Mouse (Mus musculus) heart, embryonic 12.5 days (tissue): ENCODE data around the gene Ubp1. TPM values are rescaled to one million over a fixed set of nuclear protein-coding genes. Genes with fewer than 3 reads are reported as not detected.
A peak's percentile ranks its signal among the peaks of the same experiment; 100 is the strongest.

Experiments
- ATAC-seq: fragments of 200-750 bp; cut with Nextera tagmentation; 2 replicates; pipeline ENCODE4 v1.8.0; 2017; ENCODE audit warnings: moderate TSS enrichment, moderate library complexity; ENCODE audit not compliant: insufficient number of reproducible peaks, low FRiP score
- H3K27ac ChIP-seq: fragments of 300-500 bp; sonication (generic); 2 replicates; pipeline ENCODE4 v1.5.1; 2016; ENCODE audit warnings: mild to moderate bottlenecking, moderate library complexity; ENCODE audit not compliant: poor library complexity, severe bottlenecking
- H3K27me3 ChIP-seq: fragments of 300-500 bp; sonication (generic); replicated peaks from 2 replicates; pipeline ENCODE4 v1.6.1; 2016; ENCODE audit warnings: mild to moderate bottlenecking, moderate library complexity
- H3K36me3 ChIP-seq: fragments of 300-500 bp; sonication (generic); 2 replicates; pipeline ENCODE4 v1.6.1; 2016; ENCODE audit warnings: mild to moderate bottlenecking, moderate library complexity
- H3K4me1 ChIP-seq: fragments of 300-500 bp; sonication (generic); replicated peaks from 2 replicates; pipeline ENCODE4 v1.6.1; 2016; ENCODE audit warnings: mild to moderate bottlenecking
- H3K4me2 ChIP-seq: fragments of 300-500 bp; sonication (generic); 2 replicates; pipeline ENCODE4 v1.6.1; 2016; ENCODE audit warnings: mild to moderate bottlenecking, moderate library complexity
- H3K4me3 ChIP-seq: fragments of 300-500 bp; sonication (generic); 2 replicates; pipeline ENCODE4 v1.5.1; 2016; ENCODE audit warnings: mild to moderate bottlenecking
- H3K9ac ChIP-seq: fragments of 300-500 bp; sonication (generic); 2 replicates; pipeline ENCODE4 v1.6.1; 2016; ENCODE audit warnings: mild to moderate bottlenecking, moderate library complexity
- H3K9me3 ChIP-seq: fragments of 300-500 bp; sonication (generic); replicated peaks from 2 replicates; pipeline ENCODE4 v1.6.1; 2016; ENCODE audit warnings: mild to moderate bottlenecking, moderate library complexity
- WGBS: fragments of 180-500 bp; shearing (Covaris S2); methylation state at CpG from one replicate; pipeline ENCODE4 v1.1.7; 2016; 5-methylcytosine and 5-hydroxymethylcytosine counted together
- polyA plus RNA-seq: library from polyadenylated mRNA; unstranded; fragments of >200 nt; fragmentation: Nextera tagmentation; extraction: Ambion mirVana; gene quantifications from 2 replicates; pipeline ENCODE4 v1.2.1, GENCODE M21; 2016

Gene Ubp1
- polyA plus RNA-seq, 1 experiment from 2014 or later, result 34.3 TPM

DNA sequence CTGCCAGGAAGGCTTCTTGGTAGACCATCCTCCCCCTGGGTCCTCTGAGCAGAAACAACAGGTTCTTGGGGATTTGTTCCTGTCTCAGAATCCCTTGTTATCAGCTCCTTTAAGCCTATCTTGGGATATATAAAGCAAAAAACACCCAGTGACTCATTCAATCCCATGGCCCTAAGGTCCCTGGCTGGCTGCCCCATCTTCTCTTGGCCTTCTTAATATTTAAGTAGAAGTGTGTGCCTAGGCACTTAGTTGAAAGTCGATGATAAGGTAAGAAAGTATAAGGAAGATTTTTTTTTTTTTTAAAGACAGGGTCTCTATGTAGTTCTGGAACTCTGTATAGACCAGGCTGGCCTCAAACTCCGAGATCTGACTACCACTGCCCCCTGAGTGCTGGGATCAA, 51.7 kb downstream of the Ubp1 start:
- Histone ChIP-seq H3K4me1 (peaks cover 30% of the 10 kb centered on the region), H3K36me3 (peaks cover 22% of the 10 kb centered on the region), H3K9ac (no peak overlapping the region), H3K27ac (no peak overlapping the region), H3K27me3 (no peaks in the 10 kb centered on the region), H3K4me2 (no peak overlapping the region), H3K9me3 (no peaks in the 10 kb centered on the region), H3K4me3 (no peak overlapping the region)
- no peak for ATAC-seq
- 78% methylated on average over 2 of the region's 2 CpGs for WGBS

GRCm38 (mm10) chr9:113982883-113983670, 52.3 kb downstream of the Ubp1 start:
- no peak for ATAC-seq
- Histone ChIP-seq H3K36me3 (peaks cover 18% of the 10 kb centered on the region), H3K9me3 (no peaks in the 10 kb centered on the region), H3K4me2 (no peak overlapping the region), H3K4me3 (no peak overlapping the region), H3K27ac (no peak overlapping the region), H3K4me1 (peaks cover 30% of the 10 kb centered on the region), H3K27me3 (no peaks in the 10 kb centered on the region; the same call in 1 of the 2 replicates), H3K9ac (no peak overlapping the region)
- 78% methylated on average over 11 of the region's 11 CpGs for WGBS

- H3K4me2 ChIP-seq, result no peak overlapping the region
- H3K4me1 ChIP-seq, result peaks cover 28% of the 10 kb centered on the region
- H3K9me3 ChIP-seq, result no peaks in the 10 kb centered on the region
- no peak overlapping the region for H3K27ac ChIP-seq
- no peaks in the 10 kb centered on the region for H3K36me3 ChIP-seq
- peaks cover 7% of the 10 kb centered on the region for H3K27me3 ChIP-seq
- no peak for ATAC-seq
- WGBS, result 78% methylated on average over 13 of the region's 13 CpGs
- H3K9ac ChIP-seq, result no peak overlapping the region
- H3K4me3 ChIP-seq, result no peak overlapping the region
Measured at GRCm38 (mm10) chr9:113984946-113985620, 54.3 kb downstream of the Ubp1 start.

GRCm38 (mm10) chr9:113990547-113991248, 60.0 kb downstream of the Ubp1 start:
- Histone ChIP-seq H3K36me3 (no peaks in the 10 kb centered on the region), H3K27me3 (peaks cover 7% of the 10 kb centered on the region), H3K4me2 (peak overlapping the region; percentile 66), H3K4me1 (no peaks in the 10 kb centered on the region), H3K4me3 (0 out of 2 replicates have a peak overlapping the region, but pooled peaks have one; percentile 18), H3K9me3 (no peaks in the 10 kb centered on the region), H3K9ac (peak overlapping the region; percentile 36; the same call in 1 of the 2 replicates), H3K27ac (no peak overlapping the region)
- peak; percentile 77 for ATAC-seq
- WGBS, result 29% methylated on average over 18 of the region's 18 CpGs

DNA sequence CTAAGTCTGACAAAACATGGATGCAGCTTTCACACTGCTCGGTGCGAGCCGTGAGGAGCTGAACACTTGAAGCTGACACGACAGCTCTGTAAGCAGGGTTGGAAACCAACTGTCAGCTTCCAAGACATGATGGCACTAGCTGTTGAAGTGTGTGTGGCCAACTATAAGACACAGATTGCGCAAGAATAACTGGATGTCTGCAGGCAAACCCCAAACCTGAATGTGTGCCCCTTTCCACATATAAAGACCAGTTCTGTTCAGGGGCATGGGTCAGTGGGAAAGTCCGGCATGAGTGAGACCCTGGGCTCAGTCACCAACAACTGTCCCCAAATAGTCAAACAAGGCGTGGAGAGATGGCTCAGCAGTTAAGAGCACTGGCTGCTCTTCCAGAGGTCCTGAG, 62.1 kb downstream of the Ubp1 start:
- no peaks in the 10 kb centered on the region for H3K9me3 ChIP-seq
- WGBS, result 88% methylated on average over 7 of the region's 7 CpGs
- peaks cover 7% of the 10 kb centered on the region for H3K27me3 ChIP-seq
- ATAC-seq, result no peak
- H3K9ac ChIP-seq, result no peak overlapping the region
- H3K4me3 ChIP-seq, result no peak overlapping the region
- H3K4me2 ChIP-seq, result no peak overlapping the region
- H3K4me1 ChIP-seq, result no peaks in the 10 kb centered on the region
- no peaks in the 10 kb centered on the region for H3K36me3 ChIP-seq
- no peak overlapping the region for H3K27ac ChIP-seq

DNA sequence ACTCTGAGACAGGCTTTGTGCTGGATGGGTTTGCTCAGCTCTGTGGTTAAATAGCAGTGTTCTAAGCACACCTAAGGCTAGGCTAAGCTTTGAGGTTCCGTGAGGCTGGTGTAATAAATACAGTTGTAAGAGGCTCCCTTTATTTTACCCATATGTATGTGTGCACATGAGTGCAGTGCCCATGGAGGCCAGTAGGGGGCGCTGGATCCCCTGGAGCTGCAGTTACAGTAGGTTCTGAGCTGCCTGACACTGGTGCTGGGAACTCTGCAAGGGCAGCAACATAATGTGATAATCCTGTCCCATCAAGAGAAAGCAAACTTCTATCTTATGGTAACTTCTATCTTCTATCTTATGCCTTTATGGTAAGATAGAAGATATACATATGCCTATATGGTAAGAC, 67.6 kb downstream of the Ubp1 start:
- Histone ChIP-seq H3K27ac (no peak overlapping the region), H3K4me3 (no peak overlapping the region), H3K4me1 (no peaks in the 10 kb centered on the region), H3K36me3 (peaks cover 4% of the 10 kb centered on the region; the same call in 1 of the 2 replicates), H3K27me3 (no peaks in the 10 kb centered on the region), H3K9ac (no peak overlapping the region), H3K4me2 (no peak overlapping the region), H3K9me3 (peaks cover 3% of the 10 kb centered on the region)
- no peak for ATAC-seq
- WGBS, result 51% methylated on average over 2 of the region's 2 CpGs

- Histone ChIP-seq H3K27me3 (no peaks in the 10 kb centered on the region), H3K4me3 (no peak overlapping the region), H3K9ac (no peak overlapping the region), H3K4me2 (no peak overlapping the region), H3K4me1 (no peaks in the 10 kb centered on the region), H3K9me3 (no peaks in the 10 kb centered on the region; the same call in 1 of the 2 replicates), H3K36me3 (peaks cover 4% of the 10 kb centered on the region; the same call in 1 of the 2 replicates), H3K27ac (no peak overlapping the region)
- ATAC-seq, result no peak
- 64% methylated on average over 9 of the region's 9 CpGs for WGBS
Measured at GRCm38 (mm10) chr9:114006801-114007200, 76.1 kb downstream of the Ubp1 start.

DNA sequence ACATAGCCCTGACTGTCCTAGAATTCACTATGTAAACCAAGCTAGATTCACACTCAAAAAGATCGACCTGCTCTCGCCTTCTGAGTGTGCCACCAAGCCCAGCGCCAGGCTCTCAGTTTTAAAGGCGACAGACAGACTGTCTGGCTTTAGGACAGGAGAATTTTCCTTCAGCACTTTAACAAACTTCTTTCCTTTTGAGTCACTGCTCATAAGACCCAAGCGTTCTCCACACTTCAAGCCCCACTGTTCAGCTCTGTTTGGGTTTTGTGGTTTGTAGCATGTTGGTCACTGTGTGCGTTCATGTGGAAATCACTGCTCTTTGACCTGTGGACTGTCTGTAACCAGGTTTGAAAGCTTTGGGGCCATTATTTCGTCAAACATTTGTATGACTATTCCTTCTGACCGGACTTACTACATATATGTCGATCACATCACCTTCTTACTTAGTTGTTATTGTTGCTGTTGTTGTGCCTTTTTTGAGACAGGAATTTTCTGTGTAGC, 77.2 kb downstream of the Ubp1 start:
- no peaks in the 10 kb centered on the region for H3K27me3 ChIP-seq
- H3K27ac ChIP-seq, result no peak overlapping the region
- no peak overlapping the region for H3K4me2 ChIP-seq
- no peaks in the 10 kb centered on the region for H3K4me1 ChIP-seq
- H3K9me3 ChIP-seq, result no peaks in the 10 kb centered on the region
- H3K4me3 ChIP-seq, result no peak overlapping the region
- no peaks in the 10 kb centered on the region for H3K36me3 ChIP-seq
- H3K9ac ChIP-seq, result no peak overlapping the region
- no peak for ATAC-seq
- 86% methylated on average over 9 of the region's 9 CpGs for WGBS

DNA sequence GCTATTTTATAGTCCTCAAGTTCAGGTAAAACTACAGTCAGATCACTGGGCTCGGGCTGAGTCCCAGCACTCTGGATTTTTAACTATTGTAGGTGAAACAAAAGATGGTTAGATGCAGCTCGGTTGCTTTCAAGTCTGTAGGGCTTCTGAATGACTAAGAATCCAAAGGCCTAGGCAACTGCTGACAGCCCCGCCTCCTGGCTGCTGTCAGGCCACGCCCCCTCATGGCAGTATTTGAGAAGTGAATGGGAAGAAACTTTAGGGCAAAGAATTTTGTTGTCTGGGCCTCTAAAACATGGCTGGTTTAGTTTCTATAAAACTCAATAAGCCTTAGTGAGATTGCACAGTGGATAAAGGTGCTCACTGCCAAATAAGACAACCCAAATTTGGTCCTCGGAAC, 78.8 kb downstream of the Ubp1 start:
- Histone ChIP-seq H3K36me3 (no peaks in the 10 kb centered on the region), H3K4me3 (no peak overlapping the region), H3K4me2 (peak overlapping the region; percentile 11; the same call in 1 of the 2 replicates), H3K4me1 (no peaks in the 10 kb centered on the region), H3K9ac (no peak overlapping the region), H3K27ac (no peak overlapping the region), H3K27me3 (no peaks in the 10 kb centered on the region), H3K9me3 (no peaks in the 10 kb centered on the region)
- whole genome bisulfite sequencing, result 47% methylated on average over 5 of the region's 5 CpGs
- no peak for ATAC-seq

DNA sequence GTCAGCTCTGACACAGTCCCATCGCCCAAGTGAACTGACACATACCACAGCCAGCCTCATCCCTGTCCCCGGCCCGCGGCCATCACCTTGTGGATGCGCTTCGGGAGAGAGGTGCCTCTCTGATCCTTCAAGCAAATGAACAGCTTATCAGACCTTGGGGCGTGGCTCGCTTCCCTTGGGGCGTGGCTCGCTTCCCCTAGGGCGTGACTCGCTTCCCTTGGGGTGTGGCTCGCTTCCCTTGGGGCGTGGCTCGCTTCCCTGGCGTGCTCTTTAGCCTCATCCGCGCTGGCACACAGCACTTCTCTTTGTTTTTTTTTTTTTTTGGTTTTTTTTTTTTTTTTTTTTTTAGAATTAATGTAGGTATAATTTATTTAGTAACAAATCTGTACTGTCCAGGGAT, 80.5 kb downstream of the Ubp1 start:
- Histone ChIP-seq H3K36me3 (no peaks in the 10 kb centered on the region), H3K4me2 (no peak overlapping the region), H3K4me3 (no peak overlapping the region), H3K9ac (no peak overlapping the region), H3K4me1 (no peaks in the 10 kb centered on the region), H3K27ac (no peak overlapping the region), H3K9me3 (no peaks in the 10 kb centered on the region), H3K27me3 (no peaks in the 10 kb centered on the region)
- 0 out of 2 replicates have a peak, but pooled peaks have one; percentile 33 for ATAC-seq
- 49% methylated on average over 18 of the region's 18 CpGs for WGBS

DNA sequence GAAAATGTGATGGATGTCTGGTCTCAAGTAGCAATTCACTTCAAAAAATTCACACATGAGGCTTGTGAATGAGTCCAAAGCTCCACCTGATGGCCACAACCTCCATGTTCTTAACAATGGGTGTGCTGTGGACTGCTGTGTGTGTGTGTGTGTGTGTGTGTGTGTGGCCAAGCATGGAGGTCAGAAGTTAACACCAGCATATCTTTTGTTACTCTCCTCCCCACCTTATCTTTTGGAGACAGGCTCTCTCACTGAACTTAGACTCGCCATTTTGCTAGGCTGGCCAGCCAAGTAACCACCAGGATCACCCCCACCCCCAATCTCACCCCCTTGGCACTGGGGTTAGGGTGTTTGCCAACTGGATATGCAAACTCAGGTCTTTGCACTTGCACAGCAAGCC, 83.3 kb downstream of the Ubp1 start:
- Histone ChIP-seq H3K9ac (no peak overlapping the region), H3K4me2 (no peak overlapping the region), H3K27ac (no peak overlapping the region), H3K4me1 (no peaks in the 10 kb centered on the region), H3K36me3 (no peaks in the 10 kb centered on the region), H3K4me3 (no peak overlapping the region), H3K27me3 (no peaks in the 10 kb centered on the region), H3K9me3 (no peaks in the 10 kb centered on the region)
- 59% methylated on average over 1 of the region's 1 CpGs for WGBS
- ATAC-seq, result no peak
